Mouse (Mus musculus): ENCODE measurements around the gene Map2k1.
"Not testable (repeated sequence)": the region's sequence is repeated elsewhere in the genome, so short reads cannot be mapped to it uniquely, and the experiment has no call there.

Gene Map2k1

GRCm38 (mm10) chr9:64202866-64203265 is 50.6 kb downstream of the Map2k1 start:
- DNase-seq (ENCODE audit: low read depth): no peak

GRCm38 (mm10) chr9:64202331-64202730 is 51.1 kb downstream of the Map2k1 start:
- no peak for DNase-seq (ENCODE audit: low read depth)

GRCm38 (mm10) chr9:64199897-64200296 is 53.5 kb downstream of the Map2k1 start:
- no peak for DNase-seq (ENCODE audit: low read depth)

- DNase-seq (ENCODE audit: low read depth): not testable (repeated sequence)
These were observed 54.5 kb downstream of the Map2k1 start for GRCm38 (mm10) chr9:64198763-64199418.

- DNase-seq (ENCODE audit: low read depth): no peak
These were observed 55.2 kb downstream of the Map2k1 start for GRCm38 (mm10) chr9:64198068-64198762.

- DNase-seq (ENCODE audit: low read depth): no peak
These were observed 55.9 kb downstream of the Map2k1 start for GRCm38 (mm10) chr9:64197524-64197923.

GRCm38 (mm10) chr9:64195554-64195953 is 57.9 kb downstream of the Map2k1 start:
- DNase-seq (ENCODE audit: low read depth): no peak

GRCm38 (mm10) chr9:64193879-64194278 is 59.6 kb downstream of the Map2k1 start:
- no peak for DNase-seq (ENCODE audit: low read depth)

- no peak for DNase-seq (ENCODE audit: low read depth)
These were observed 69.1 kb downstream of the Map2k1 start for GRCm38 (mm10) chr9:64184166-64184840.

GRCm38 (mm10) chr9:64183295-64183694 is 70.1 kb downstream of the Map2k1 start:
- DNase-seq (ENCODE audit: low read depth): not testable (repeated sequence)

GRCm38 (mm10) chr9:64178974-64179646 is 74.3 kb downstream of the Map2k1 start, which contains the start of gene Snapc5:
TSS of gene Snapc5 (plus strand) at chr9:64179274.
- peak; percentile 96 for DNase-seq (ENCODE audit: low read depth)

GRCm38 (mm10) chr9:64178610-64178973 is 74.8 kb downstream of the Map2k1 start:
- no peak for DNase-seq (ENCODE audit: low read depth)

- DNase-seq (ENCODE audit: low read depth): no peak
These were observed 78.1 kb downstream of the Map2k1 start for GRCm38 (mm10) chr9:64175378-64175777.

- DNase-seq (ENCODE audit: low read depth): peak; percentile 11
These were observed 78.7 kb downstream of the Map2k1 start for GRCm38 (mm10) chr9:64174766-64175165.

GRCm38 (mm10) chr9:64174341-64174740 is 79.1 kb downstream of the Map2k1 start:
- DNase-seq (ENCODE audit: low read depth): no peak

GRCm38 (mm10) chr9:64173666-64174220 is 79.7 kb downstream of the Map2k1 start:
- no peak for DNase-seq (ENCODE audit: low read depth)

GRCm38 (mm10) chr9:64172816-64173665 is 80.4 kb downstream of the Map2k1 start, which contains the start of the genes Zwilch and Rpl4:
TSS of gene Zwilch (minus strand) at chr9:64173104.
TSS of gene Rpl4 (plus strand) at chr9:64173375.
- DNase-seq (ENCODE audit: low read depth): peak; percentile 97

GRCm38 (mm10) chr9:64172145-64172815 is 81.2 kb downstream of the Map2k1 start:
- DNase-seq (ENCODE audit: low read depth): no peak

GRCm38 (mm10) chr9:64169967-64170366 is 83.5 kb downstream of the Map2k1 start:
- not testable (repeated sequence) for DNase-seq (ENCODE audit: low read depth)

- no peak for DNase-seq (ENCODE audit: low read depth)
These were observed 93.0 kb downstream of the Map2k1 start for GRCm38 (mm10) chr9:64160471-64160870.
